Mouse (Mus musculus) lung, adult 18-20 months (tissue): Measurements from ENCODE around the gene Kcnj8.
"Not testable (repeated sequence)": the region's sequence is repeated elsewhere in the genome, so short reads cannot be mapped to it uniquely, and the experiment has no call there.

Source experiments
- DNase-seq, 2 experiments: peaks; one replicate each; pipeline ENCODE4 v3.0.0; 2022; ENCODE audit warnings: mixed read lengths in 2 of 2

Gene Kcnj8

DNA sequence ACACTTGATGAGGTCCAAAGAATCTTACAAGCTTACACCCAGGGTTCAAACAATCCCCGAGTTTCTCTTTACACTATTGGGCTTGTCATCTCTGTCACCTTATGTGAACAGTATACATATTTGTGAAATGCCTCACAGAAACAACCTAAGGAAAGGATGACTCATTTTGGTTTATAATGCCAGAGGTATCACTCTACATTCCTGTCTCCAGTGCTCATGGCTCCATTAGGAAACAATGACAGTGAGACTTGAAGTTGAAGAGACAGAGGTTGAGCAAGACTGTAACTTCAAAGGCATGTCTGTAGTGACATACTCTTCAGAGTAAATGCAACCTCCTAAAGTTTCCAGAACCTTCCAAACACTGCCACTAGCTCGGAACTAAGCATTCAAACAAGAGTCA, 23.0 kb downstream of the Kcnj8 start:
- no peak for DNase-seq

DNA sequence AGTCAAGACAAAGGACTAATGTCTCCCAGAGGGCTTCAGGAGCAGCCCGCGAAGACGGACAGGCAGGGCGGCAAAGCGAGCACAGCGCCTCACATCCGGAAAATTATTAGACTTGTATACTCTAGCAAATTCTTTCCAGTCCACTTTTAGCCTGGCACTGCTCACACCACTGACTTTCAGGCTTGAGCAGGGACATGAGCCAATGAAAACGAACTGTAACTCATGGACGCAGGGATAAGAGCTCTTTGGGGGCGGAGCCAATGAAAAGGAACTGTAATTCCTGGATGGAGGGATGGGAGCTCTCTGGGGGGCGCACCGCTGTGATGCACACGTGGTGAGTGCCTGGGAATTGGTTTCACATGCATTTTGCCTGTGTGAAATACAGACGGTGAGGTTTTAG, 26.3 kb downstream of the Kcnj8 start:
- no peak for DNase-seq

- no peak for DNase-seq
Measured at GRCm38 (mm10) chr6:142543648-142544047, 27.8 kb downstream of the Kcnj8 start.

DNA sequence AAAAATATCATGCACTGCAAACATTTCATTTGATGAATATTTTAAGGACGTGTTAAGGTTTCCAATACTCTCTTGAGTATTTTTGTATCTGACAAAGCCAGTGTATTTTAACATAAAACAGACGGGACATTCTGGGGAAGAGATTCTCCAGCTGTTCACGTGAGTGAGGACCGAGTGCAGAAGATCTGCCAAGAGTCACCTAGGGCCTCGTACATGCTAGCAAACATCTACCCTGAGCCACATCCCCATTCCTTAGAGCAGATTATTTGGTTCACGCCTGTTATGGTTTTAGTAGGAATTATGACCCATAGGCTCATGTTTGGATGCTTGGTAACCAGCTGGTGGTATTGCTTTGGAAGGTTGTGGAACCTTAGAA, 28.6 kb downstream of the Kcnj8 start:
- DNase-seq: no peak

- DNase-seq: no peak
Measured at GRCm38 (mm10) chr6:142542082-142542799, 29.2 kb downstream of the Kcnj8 start.

DNA sequence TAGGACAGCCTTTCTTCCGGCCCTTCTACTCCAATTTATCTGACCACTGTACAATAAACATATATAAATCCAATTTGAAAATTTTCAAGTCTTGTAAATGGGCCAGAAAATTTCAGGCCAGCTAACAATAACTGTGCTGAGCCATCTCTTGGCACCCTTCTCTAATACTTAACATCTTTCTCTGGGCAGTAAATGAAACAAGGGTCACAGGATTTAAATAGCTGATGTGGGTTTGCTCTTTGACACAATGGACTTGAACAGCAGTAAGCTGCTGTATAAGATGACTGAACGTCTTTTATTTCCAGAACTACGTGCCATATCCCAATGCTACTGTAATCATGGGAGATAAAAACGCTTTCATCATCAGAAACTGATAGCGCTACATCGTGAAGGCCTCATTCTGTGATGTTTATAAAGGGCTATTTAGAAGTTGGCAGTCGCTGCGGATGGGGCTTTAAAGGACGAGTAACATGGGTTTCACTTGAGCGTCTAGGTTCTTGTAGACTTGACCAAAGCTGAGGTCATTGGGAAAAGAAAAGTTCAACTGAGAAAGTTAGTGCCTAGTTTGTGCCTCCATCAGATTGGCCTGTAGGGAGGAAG, 30.8 kb downstream of the Kcnj8 start:
- no peak for DNase-seq

GRCm38 (mm10) chr6:142540131-142540530, 31.3 kb downstream of the Kcnj8 start:
- no peak for DNase-seq

GRCm38 (mm10) chr6:142538503-142538902, 32.9 kb downstream of the Kcnj8 start:
- DNase-seq: peak in 1 of 2 experiments; percentile 20

DNA sequence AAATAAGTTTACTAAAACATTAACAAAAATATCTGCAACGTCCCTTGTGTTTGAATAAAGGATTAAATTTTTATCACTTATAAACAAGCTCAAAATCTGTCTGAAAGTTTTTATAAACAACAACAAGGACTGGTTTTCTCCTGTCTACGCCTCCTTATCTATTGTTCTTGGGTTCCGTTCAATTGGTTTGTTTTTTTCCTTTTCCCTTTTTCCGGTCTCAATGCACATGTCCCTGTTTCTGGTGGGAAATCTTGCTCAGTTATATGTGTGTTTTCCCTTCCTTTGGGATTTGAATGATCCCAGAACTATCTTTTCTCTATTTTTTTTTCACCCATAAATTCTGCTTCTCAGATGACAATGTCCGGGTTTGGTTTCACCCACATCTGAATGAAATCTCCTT, 38.0 kb downstream of the Kcnj8 start:
- no peak for DNase-seq

DNA sequence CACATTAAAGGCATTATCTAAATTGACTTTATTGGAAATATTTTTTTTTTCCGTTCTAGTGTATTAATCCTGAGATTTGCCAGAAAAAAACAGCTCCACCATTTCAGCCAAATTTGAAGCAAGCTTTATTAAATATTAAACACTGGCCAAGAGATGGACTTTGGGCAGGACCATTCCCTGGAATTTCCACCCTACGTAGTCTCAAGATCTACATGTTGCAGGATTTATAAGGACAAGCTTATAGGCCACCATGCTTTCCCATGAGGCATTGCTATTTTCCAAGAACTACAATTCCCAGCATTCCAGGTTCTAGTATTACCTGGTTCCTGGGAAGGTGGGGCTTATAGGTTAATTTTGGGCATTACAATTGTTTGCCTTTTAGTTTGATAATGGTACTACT, 38.7 kb downstream of the Kcnj8 start:
- DNase-seq: no peak

- no peak for DNase-seq
Measured at GRCm38 (mm10) chr6:142532141-142532540, 39.3 kb downstream of the Kcnj8 start.

DNA sequence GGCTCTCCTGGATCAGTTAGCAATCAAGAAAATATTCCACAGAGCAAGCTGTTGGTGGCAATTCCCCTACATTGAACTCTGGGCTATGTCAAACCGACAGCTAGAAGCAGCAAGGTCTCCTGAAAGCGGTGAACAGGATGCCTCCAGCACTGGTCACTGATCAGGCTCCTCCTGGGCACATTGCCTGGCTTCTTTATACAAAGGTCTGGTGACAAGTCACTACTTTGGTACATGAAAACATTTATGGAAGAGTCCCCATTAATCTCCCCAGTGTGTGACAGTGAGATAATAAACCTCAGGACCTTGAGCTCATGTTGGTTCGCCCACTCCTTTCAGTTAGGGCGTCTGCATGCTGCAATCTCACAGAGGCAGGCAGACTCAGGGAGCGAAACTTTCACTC, 41.0 kb downstream of the Kcnj8 start:
- no peak for DNase-seq

DNA sequence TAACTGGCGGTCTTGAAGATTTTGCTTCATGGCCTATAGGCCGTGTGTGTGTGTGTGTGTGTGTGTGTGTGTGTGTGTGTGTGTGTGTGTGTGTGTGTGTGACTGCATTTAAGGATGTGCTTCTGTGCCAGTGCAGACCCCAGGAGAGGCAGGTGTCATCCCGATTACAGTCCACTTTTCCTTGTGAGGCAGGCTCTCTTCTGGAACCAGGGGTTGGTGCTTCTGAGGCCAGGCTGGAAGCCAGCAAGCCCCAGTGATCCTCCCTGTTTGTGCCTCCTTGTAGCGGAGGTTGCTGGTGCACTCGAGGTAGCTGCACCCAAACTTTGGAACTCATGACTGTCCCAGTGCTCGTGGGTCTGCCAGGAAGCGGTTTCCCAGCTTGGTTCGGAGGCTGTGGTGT, 41.7 kb downstream of the Kcnj8 start:
- no peak for DNase-seq

- no peak for DNase-seq
Measured at GRCm38 (mm10) chr6:142527931-142528562, 43.4 kb downstream of the Kcnj8 start.

DNA sequence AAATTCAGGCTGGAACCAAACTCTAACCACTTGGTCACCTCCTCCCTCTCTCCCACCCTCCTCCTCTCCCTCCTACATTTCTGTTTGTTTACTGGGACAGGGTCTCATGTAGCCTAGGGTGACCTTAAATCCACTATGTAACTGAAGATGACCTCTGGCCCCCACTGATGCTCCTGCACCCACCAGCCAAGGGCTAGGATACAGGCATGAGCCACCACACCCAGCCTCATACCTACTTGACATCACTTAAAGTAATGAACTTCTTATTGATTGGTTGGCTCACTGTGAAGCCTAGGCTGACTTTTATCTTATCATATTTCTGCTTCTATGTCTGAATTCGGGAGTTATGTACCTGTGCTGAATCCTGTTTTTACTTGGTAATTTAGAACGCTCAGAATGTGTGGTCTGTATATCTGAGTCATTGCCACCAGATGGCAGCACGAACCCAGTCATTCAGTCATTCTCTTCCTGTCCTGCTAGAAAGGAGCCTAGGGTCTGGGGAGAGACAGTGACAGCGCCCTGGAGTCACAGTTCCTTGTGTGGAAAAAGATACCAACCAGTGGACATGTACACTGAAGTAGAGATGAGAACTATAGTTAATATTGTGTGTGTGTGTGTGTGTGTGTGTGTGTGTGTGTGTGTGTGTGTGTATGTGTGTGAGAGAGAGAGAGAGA, 46.6 kb downstream of the Kcnj8 start:
- DNase-seq: peak; percentile 48 to 52

DNA sequence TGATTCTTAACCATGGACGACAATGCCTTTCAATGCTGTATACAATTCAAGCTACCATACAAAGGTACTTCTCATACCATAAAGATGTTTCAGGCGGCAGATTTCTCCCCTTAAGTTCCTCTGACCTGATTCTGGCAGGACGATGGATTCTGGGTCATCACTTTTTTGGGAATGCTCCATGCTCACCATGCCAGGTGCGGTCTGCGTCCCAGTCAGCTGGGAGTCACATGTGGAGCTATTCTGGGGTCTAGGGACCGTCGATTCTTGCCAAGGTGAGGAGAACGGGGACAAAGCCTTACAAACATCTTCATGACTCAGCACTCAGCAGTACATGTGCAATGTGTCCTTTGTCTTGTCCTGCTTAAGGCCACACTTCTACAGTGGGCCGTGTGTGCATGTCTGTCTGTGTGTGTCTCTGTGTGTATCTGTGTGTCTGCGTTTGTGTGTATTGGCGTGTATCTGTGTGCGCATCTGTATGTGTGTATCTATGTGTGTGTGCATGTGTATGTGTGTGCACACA, 49.8 kb downstream of the Kcnj8 start:
- DNase-seq: no peak

- DNase-seq: no peak
Measured at GRCm38 (mm10) chr6:142519110-142519509, 52.3 kb downstream of the Kcnj8 start.

DNA sequence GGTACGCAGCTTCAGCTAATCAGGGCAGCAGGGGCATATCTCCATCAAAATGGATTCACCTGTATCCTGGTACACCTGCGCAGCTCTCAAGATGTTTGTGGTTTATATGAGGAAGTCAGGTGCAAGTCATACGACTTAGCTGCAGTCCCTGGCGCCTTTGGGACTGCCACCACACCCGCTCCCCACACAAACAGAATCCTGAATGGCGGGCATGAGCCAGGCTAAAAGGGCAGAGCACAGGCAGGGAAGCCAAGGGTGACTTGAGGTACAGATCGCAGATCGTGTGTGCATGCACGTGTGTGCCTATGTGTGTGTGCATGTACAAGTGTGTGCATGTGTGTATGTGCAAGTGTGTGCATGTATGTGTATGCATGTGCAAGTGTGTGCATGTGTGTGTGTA, 56.0 kb downstream of the Kcnj8 start:
- not testable (repeated sequence) for DNase-seq

GRCm38 (mm10) chr6:142514912-142515311, 56.5 kb downstream of the Kcnj8 start:
- peak; percentile 18 to 38 for DNase-seq
